Mouse (Mus musculus): Measurements from ENCODE around the gene Abraxas2. TPM values are rescaled to one million over a fixed set of nuclear protein-coding genes. Genes with fewer than 3 reads are reported as not detected.

The Abraxas2 gene
- polyA plus RNA-seq, 1 experiment from 2014 or later: 39.6 TPM

DNA sequence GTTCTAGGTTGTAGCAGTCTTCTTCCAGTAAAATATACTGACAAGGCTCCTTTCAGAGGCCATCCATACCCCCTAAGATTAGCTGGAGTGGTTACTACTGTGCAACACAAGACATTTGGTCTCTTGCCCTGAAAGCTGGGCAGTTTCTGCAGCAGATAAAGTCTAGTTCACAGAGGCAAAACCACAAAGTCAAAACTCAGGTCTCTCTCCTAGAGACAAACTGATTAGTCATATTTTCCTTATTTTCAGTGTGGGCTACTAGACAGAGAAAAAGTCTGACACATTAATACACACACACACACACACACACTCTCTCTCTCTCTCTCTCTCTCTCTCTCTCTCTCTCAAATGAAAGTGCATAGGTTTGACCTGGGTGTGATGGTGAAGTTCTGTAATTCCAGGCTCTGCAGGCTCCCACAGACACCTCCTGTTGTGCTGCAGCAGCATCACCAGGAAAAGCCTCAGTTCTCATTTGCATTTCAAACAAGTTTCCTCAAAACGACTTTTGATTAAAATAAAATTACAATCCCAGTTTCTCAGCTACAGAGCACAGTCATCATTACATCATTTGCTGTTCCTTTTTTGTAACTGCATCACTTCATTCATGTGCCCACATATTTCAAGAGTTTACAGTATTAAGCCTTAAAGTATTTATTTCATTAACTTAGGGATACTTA lies 34.5 kb upstream of the Abraxas2 start:
- no peak for DNase-seq
- Histone ChIP-seq H3K9ac (no peak overlapping the region), H3K9me3 (ENCODE audit: low read depth, low read length) (no peaks in the 10 kb centered on the region), H3K27ac (ENCODE audit: low read depth) (no peak overlapping the region), H3K4me2 (no peak overlapping the region), H3K36me3 (ENCODE audit: insufficient read depth) (peaks cover 36% of the 10 kb centered on the region), H3K27me3 (ENCODE audit: insufficient read depth, low read length) (no peaks in the 10 kb centered on the region), H3K4me1 (ENCODE audit: insufficient read depth) (no peaks in the 10 kb centered on the region), H3K4me3 (ENCODE audit: low read depth, low read length) (no peak overlapping the region)
- WGBS: 29% methylated on average over 1 of the region's 1 CpGs
- ATAC-seq (ENCODE audit: insufficient read depth): no peak
- no peak for TF ChIP-seq CTCF (IDR thresholded peaks at IDR 0.05; ENCODE audit: low read depth)

DNA sequence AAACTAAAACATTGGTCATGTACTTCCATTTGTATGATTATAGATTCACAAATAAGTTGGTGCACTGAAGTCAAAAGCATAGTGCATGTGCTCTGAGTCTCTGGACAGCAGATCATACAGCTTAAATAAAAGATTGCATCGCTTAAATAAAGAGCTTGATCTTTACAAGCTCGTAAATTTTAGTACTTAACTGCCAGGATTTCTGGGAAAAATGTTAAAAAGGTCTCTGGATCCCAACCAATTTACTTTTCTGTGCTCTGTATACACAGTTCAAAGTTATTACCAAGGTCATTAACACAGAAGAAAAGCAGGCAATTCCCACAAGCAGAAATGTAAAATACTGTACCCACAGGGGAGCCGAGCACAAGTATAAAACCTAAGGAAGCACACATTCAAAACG lies 28.1 kb upstream of the Abraxas2 start:
- no peaks in the 10 kb centered on the region for H3K4me1 ChIP-seq (ENCODE audit: insufficient read depth)
- H3K9ac ChIP-seq: no peak overlapping the region
- H3K27me3 ChIP-seq (ENCODE audit: insufficient read depth, low read length): no peaks in the 10 kb centered on the region
- H3K9me3 ChIP-seq (ENCODE audit: low read depth, low read length): no peaks in the 10 kb centered on the region
- WGBS: 85% methylated on average over 4 of the region's 4 CpGs
- DNase-seq (no peak), ATAC-seq (ENCODE audit: insufficient read depth) (no peak)
- no peak overlapping the region for H3K27ac ChIP-seq (ENCODE audit: low read depth)
- no peak overlapping the region for H3K4me2 ChIP-seq
- peaks cover 42% of the 10 kb centered on the region for H3K36me3 ChIP-seq (ENCODE audit: insufficient read depth)
- H3K4me3 ChIP-seq (ENCODE audit: low read depth, low read length): no peak overlapping the region
- no peak for TF ChIP-seq CTCF (IDR thresholded peaks at IDR 0.05; ENCODE audit: low read depth)

DNA sequence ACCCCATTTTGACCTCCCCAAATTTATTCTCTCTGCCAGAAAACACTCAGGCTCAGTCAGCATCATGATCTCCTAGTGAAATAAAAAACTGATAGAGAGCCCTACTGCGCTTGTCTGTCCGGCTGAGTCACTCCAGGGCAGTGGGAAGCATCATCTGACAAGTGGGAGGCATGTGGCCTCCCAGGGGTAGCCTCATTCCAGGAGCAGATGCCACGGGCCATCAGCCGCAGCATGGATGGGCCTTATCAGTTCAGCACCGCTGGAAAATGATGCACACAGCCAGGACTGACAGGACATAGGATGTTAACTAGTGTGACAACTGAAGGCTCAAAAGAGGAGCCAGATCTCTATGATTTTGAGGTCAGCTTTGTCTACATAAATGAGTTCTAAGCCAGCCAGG lies 17.7 kb upstream of the Abraxas2 start:
- no peak for DNase-seq
- no peaks in the 10 kb centered on the region for H3K27me3 ChIP-seq (ENCODE audit: insufficient read depth, low read length)
- no peak overlapping the region for H3K4me3 ChIP-seq (ENCODE audit: low read depth, low read length)
- WGBS: 53% methylated on average over 5 of the region's 5 CpGs
- no peaks in the 10 kb centered on the region for H3K4me1 ChIP-seq (ENCODE audit: insufficient read depth)
- H3K36me3 ChIP-seq (ENCODE audit: insufficient read depth): peaks cover 35% of the 10 kb centered on the region
- no peak for TF ChIP-seq CTCF (IDR thresholded peaks at IDR 0.05; ENCODE audit: low read depth)
- H3K9ac ChIP-seq: no peak overlapping the region
- no peaks in the 10 kb centered on the region for H3K9me3 ChIP-seq (ENCODE audit: low read depth, low read length)
- no peak overlapping the region for H3K4me2 ChIP-seq
- H3K27ac ChIP-seq (ENCODE audit: low read depth): no peak overlapping the region
- ATAC-seq (ENCODE audit: insufficient read depth): no peak

DNA sequence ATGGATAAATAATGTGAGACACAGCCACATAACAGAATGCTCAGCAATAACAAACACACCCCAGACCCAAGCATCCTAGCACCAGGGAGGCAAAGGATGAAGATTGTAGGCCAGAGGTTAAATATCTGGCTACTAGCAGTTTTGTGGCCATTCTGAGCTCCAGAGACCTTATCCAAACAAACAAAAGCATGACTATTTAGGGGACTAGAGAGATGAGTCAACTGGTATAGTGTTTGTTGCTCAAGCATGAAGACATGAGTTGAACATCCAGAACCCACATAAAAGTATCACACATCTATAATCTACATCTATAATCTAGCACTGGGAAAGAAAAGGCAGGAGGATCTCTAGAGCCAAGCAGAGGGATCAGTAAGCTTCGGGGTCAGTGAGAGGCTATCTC lies 16.6 kb upstream of the Abraxas2 start:
- no peak for DNase-seq
- Histone ChIP-seq H3K4me2 (no peak overlapping the region), H3K36me3 (ENCODE audit: insufficient read depth) (peaks cover 41% of the 10 kb centered on the region), H3K27me3 (ENCODE audit: insufficient read depth, low read length) (no peaks in the 10 kb centered on the region), H3K4me3 (ENCODE audit: low read depth, low read length) (no peak overlapping the region), H3K9me3 (ENCODE audit: low read depth, low read length) (no peaks in the 10 kb centered on the region), H3K27ac (ENCODE audit: low read depth) (no peak overlapping the region), H3K9ac (no peak overlapping the region), H3K4me1 (ENCODE audit: insufficient read depth) (no peaks in the 10 kb centered on the region)
- TF ChIP-seq CTCF (IDR thresholded peaks at IDR 0.05; ENCODE audit: low read depth): no peak
- ATAC-seq (ENCODE audit: insufficient read depth): no peak
- WGBS: 92% methylated on average over 1 of the region's 1 CpGs

DNA sequence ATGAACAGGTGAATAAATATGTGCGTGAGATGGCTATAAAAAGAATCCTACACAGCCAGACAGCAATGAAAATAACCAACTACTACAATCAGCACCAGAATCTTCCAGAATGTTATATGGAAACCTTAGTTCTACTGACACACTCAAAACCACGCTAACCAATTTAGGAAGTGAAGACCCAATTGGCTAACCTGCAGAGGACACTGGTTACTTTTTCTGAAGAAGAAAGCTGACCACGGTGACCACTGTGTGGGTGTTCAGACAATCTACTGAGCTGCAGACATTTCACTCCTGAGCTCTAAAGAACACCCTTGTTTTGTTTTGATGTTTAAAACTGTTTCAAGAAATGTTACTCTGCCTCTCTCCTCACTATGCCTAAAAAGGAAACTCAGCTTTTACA lies 15.9 kb upstream of the Abraxas2 start:
- no peak for ATAC-seq (ENCODE audit: insufficient read depth)
- no peak for TF ChIP-seq CTCF (IDR thresholded peaks at IDR 0.05; ENCODE audit: low read depth)
- no peak overlapping the region for H3K4me2 ChIP-seq
- no peaks in the 10 kb centered on the region for H3K27me3 ChIP-seq (ENCODE audit: insufficient read depth, low read length)
- H3K27ac ChIP-seq (ENCODE audit: low read depth): no peak overlapping the region
- peaks cover 47% of the 10 kb centered on the region for H3K36me3 ChIP-seq (ENCODE audit: insufficient read depth)
- no peaks in the 10 kb centered on the region for H3K9me3 ChIP-seq (ENCODE audit: low read depth, low read length)
- 93% methylated on average over 3 of the region's 3 CpGs for WGBS
- H3K9ac ChIP-seq: no peak overlapping the region
- H3K4me3 ChIP-seq (ENCODE audit: low read depth, low read length): no peak overlapping the region
- no peaks in the 10 kb centered on the region for H3K4me1 ChIP-seq (ENCODE audit: insufficient read depth)
- DNase-seq: no peak

DNA sequence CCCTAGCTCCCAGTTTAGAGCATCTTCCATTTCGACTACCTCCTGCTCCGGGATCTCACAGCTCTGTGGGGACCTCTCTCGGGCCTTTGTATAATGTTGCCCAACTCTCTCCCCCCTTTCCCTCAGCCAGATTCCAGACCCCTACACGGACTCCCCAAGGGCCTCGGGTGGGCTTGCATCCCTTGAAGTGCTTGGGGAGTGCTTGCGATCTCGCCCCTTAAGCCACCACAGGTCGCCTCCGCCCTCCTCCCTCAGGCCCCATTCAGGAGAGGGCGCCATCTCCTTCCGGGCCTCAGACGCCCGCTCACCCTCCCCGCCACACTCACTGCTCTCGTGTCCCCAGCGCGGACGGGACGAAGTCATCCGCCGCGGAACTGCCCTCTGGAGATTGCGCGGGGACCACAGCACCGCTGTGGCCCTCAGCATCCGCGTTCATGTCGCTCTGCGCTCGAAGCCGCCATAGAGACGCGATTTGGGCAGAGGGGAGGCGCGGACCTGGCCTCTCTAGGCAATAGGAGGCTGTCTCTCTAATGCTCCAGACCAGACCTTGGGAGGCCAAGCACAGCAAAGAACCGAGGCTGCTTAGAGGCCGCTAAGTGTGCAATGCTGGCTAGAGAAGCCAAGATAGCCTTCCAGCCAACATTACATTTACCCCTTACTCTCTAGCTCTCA lies 6.7 kb upstream of the Abraxas2 start, which contains the start of gene Eef1akmt2:
Eef1akmt2 (minus strand) TSS at position 501 of the 672 bp plus-strand sequence.
- no peaks in the 10 kb centered on the region for H3K9me3 ChIP-seq (ENCODE audit: low read depth, low read length)
- ATAC-seq (ENCODE audit: insufficient read depth) (peak; percentile 99), DNase-seq (peak; percentile 94)
- WGBS: under 1% methylated on average over 37 of the region's 37 CpGs
- H3K4me2 ChIP-seq: peak within 1 kb of the TSS; percentile 73
- peak within 1 kb of the TSS; percentile 79 for H3K4me3 ChIP-seq (ENCODE audit: low read depth, low read length)
- H3K36me3 ChIP-seq (ENCODE audit: insufficient read depth): peaks cover 31% of the 10 kb centered on the region
- peak within 1 kb of the TSS; percentile 96 for H3K9ac ChIP-seq
- H3K27me3 ChIP-seq (ENCODE audit: insufficient read depth, low read length): no peaks in the 10 kb centered on the region
- peak within 1 kb of the TSS; percentile 99 for H3K27ac ChIP-seq (ENCODE audit: low read depth)
- H3K4me1 ChIP-seq (ENCODE audit: insufficient read depth): 0 out of 2 replicates have a peak, but pooled peaks cover 3% of the 10 kb centered on the region
- TF ChIP-seq CTCF (IDR thresholded peaks at IDR 0.05; ENCODE audit: low read depth): peak; percentile 29; the same call in 1 of the 2 replicates

DNA sequence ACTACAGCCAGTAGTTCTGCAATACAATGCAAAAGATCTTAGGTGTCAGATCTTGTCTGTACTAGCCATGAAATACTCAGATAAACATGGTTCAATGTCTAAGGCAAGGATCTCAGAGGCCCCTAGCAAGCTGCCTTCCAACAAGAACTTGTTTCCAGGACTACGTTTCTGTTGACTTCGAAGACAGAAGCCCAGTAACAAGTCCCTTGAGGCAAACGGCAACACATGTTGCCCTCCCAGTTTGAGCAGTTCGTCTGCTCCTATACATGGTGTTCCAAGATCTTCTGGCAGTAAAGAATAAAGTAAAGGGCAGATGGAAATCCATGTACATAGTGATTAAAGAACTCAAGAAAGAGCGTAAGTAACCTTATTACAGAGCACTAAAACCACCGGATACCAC lies 5.7 kb upstream of the Abraxas2 start:
- H3K4me1 ChIP-seq (ENCODE audit: insufficient read depth): 0 out of 2 replicates have a peak, but pooled peaks cover 3% of the 10 kb centered on the region
- H3K9ac ChIP-seq: no peak overlapping the region
- H3K27me3 ChIP-seq (ENCODE audit: insufficient read depth, low read length): no peaks in the 10 kb centered on the region
- WGBS: 87% methylated on average over 6 of the region's 6 CpGs
- H3K4me2 ChIP-seq: no peak overlapping the region
- DNase-seq (no peak), ATAC-seq (ENCODE audit: insufficient read depth) (no peak)
- no peak for TF ChIP-seq CTCF (IDR thresholded peaks at IDR 0.05; ENCODE audit: low read depth)
- peaks cover 22% of the 10 kb centered on the region for H3K36me3 ChIP-seq (ENCODE audit: insufficient read depth)
- no peak overlapping the region for H3K4me3 ChIP-seq (ENCODE audit: low read depth, low read length)
- H3K27ac ChIP-seq (ENCODE audit: low read depth): no peak overlapping the region
- no peaks in the 10 kb centered on the region for H3K9me3 ChIP-seq (ENCODE audit: low read depth, low read length)
